Mouse (Mus musculus): Measurements from ENCODE around the gene Mmp14.

Mmp14 gene

GRCm38 (mm10) chr14:54413877-54414700 is 17.3 kb upstream of the Mmp14 start:
- no peak for DNase-seq (ENCODE audit: low spot score)

GRCm38 (mm10) chr14:54415241-54416020 is 16.0 kb upstream of the Mmp14 start:
- DNase-seq (ENCODE audit: low spot score): no peak

DNA sequence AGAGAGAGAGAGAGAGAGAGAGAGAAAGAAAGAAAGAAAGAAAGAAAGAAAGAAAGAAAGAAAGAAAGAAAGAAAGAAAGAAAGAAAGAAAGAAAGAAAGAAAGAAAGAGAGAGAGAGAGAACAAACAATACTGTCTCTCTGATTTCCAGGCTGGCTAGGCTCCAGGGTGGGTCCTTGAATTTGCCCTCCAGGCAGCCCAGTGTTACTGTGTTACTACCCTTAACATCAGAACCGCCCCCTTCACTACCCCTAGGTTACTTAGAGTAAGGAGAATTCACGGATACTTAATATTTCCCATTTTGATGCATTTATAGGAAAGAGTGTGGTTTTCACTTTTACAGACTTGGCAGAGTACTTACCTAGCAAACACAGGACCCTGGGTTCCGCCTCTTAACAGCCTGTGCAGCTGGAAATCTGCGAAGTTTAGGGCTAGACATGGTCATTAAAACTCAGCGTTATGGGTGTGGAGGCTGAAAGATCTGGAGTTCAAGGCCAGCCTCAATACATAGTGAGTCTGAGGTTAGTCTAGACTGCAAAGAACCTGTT is 15.1 kb upstream of the Mmp14 start:
- DNase-seq (ENCODE audit: low spot score): no peak

GRCm38 (mm10) chr14:54416830-54417229 is 14.6 kb upstream of the Mmp14 start:
- DNase-seq (ENCODE audit: low spot score): no peak

- DNase-seq (ENCODE audit: low spot score): no peak
Measured at GRCm38 (mm10) chr14:54417623-54418081, 13.8 kb upstream of the Mmp14 start, which contains the start of gene Slc7a7. Slc7a7 (minus strand) TSS chr14:54417780.

GRCm38 (mm10) chr14:54421014-54421413 is 10.4 kb upstream of the Mmp14 start:
- no peak for DNase-seq (ENCODE audit: low spot score)

- DNase-seq (ENCODE audit: low spot score): no peak
Measured at GRCm38 (mm10) chr14:54423406-54423805, 8.0 kb upstream of the Mmp14 start.

GRCm38 (mm10) chr14:54424634-54425033 is 6.8 kb upstream of the Mmp14 start:
- no peak for DNase-seq (ENCODE audit: low spot score)

DNA sequence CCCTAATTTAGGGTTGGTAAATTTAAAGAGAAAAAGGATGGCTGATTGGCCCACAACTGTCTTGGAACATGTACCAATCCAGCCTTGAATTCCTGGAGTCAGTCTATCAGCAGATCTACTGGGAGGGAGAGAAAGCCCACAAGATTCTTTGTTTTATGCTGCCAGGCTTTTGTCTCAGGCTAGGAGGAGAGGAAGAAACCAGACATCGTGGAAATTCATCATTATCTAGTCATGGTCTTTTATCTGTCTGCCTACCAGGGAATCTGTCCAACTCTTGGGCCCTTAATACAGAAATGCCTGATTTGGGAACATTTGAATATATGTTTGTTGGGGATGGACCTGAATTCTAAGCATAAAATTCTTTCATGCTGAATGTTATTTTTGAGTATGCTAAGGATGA is 5.9 kb upstream of the Mmp14 start:
- DNase-seq (ENCODE audit: low spot score): no peak

DNA sequence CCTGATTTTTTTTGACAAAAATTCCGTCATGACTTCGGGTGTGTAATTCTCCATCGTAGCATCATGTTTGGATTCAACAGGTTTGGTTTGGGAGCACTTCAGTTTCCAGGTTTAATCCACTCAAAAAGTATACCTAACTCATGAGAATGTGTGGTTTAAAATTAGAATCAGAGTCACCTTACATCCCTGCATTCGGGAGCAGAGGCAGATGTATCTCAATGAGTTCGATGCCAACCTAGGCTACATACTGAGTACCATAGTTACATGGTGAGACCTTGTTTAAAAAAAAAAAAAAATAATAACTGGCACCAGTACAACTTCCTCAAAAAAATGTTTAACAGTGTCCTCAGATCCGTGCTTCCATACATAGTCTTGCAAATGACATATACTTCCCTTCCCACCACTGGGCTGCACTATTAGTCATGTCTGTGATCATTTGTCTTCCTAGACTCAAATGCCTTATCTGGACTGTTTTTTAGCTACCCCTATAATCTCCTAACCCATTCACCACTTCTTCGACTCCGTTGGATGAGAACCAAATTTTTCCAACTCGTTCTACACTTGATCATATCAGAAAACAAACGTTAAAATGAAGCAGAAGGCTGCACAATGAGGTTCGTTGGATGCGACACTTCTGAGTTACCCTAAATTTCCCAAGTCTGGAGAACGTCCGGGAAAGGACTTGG is 5.3 kb upstream of the Mmp14 start:
- DNase-seq (ENCODE audit: low spot score): no peak

- peak; percentile 87 for DNase-seq (ENCODE audit: low spot score)
Measured at GRCm38 (mm10) chr14:54426689-54427398, 4.6 kb upstream of the Mmp14 start, which contains the start of gene Mrpl52. Mrpl52 (plus strand) TSS chr14:54426909.

DNA sequence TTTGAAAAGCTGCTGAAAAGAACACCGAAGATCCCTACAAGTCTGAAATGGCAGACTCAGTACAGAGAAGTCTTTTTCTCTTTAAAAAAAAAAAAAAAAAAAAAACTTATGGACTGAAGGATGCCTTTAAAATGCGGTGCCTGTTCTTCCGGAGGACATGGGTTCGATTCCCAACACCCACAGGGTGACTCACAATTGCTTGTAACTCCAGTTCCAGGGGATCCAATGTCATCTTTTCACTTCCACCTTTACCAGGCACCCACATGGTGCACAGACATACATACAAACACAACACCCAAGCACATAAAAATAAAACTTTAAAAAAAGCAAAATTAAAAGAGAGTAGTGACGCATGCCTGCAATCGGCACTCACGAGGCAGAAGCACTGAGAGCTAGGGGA is 3.7 kb upstream of the Mmp14 start:
- DNase-seq (ENCODE audit: low spot score): no peak

DNA sequence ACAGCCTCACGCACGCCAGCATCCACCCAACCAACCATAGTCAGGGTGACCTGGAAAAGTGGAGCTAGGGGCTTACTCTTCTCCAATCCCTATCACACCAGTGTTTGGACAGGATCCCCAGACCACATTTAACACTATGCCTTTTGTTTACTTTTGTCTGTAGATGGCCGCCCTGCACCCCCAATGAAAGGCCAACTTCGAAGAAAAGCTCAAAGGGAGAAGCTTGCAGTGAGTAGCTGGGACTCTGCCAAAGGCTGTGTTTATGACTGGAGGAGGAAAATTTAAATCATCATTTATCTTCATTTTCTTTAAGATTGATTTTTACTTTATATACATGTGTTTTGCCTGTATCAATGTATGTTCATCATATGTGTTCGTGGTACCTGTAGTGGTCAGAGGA is 3.0 kb upstream of the Mmp14 start:
- no peak for DNase-seq (ENCODE audit: low spot score)

- DNase-seq (ENCODE audit: low spot score): no peak
Measured at GRCm38 (mm10) chr14:54429332-54430093, 1.9 kb upstream of the Mmp14 start.

GRCm38 (mm10) chr14:54430406-54431145 is 836 bp upstream of the Mmp14 start:
- no peak for DNase-seq (ENCODE audit: low spot score)

GRCm38 (mm10) chr14:54432078-54432836 is 845 bp downstream of the Mmp14 start:
- DNase-seq (ENCODE audit: low spot score): no peak

GRCm38 (mm10) chr14:54432837-54433830 is 1.7 kb downstream of the Mmp14 start:
- DNase-seq (ENCODE audit: low spot score): no peak

GRCm38 (mm10) chr14:54433941-54434531 is 2.6 kb downstream of the Mmp14 start:
- no peak for DNase-seq (ENCODE audit: low spot score)

All from left cerebral cortex, adult 11 months (tissue).